Mouse (Mus musculus): ENCODE measurements around the gene Rgs9.

DNA sequence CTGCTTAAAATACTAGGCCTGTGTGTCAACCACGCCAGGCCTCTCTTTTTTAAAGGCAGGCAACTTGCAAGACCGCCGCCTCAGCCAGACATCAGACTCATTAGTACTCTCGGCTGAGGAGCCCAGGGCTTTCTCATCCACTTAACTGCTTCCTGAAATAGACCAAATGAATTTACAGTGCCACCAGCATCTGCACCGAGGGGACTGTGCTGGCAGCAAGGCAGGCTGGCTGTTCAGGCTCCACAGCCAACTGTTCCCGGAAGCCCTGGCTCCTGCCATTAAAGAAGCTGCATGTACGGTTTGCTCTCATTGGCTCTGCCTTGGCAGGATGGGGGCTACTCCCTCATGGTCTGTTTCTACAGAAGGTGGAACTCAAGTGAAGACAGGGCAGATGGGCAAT, 19.7 kb downstream of the Rgs9 start:
- TF ChIP-seq CTCF (IDR thresholded peaks at IDR 0.05; ENCODE audit: extremely low read depth, insufficient read depth, insufficient read length, insufficient replicate concordance), result no peak
- TF ChIP-seq POLR2A (IDR thresholded peaks at IDR 0.05; ENCODE audit: low read depth, low read length), result no peak

Measured in spleen, adult 2 months (tissue).